Mouse (Mus musculus): ENCODE data around the gene Cxcr3.

DNA sequence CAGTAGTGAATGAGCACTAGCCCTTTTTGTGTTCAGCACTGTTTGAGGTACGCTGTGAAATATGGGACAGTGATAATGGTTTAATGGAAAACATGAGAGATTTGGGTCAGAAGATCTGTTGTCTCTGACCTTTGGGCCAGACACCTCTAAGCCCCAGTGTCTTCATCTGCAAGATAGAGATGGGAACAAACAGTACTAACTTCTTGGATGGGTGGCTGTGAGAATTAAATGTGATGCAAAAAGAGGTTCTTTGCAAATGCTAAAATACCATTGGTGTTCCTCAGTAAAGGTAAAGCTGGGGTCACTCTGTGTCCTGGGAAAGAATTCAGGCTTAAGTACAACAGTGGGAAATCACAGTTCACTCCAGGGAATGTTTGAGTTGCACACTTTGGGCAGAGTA, 13.7 kb downstream of the Cxcr3 start:
- TF ChIP-seq POLR2AphosphoS2 (IDR thresholded peaks at IDR 0.05; ENCODE audit: low read depth, low read length) (no peak), EP300 (IDR thresholded peaks at IDR 0.05; ENCODE audit: low read length) (no peak), NRF1 (IDR thresholded peaks at IDR 0.05; ENCODE audit: low read depth, low read length) (no peak), CTCF (conservative IDR thresholded peaks at IDR 0.05 in 1 of 2, IDR thresholded peaks at IDR 0.05 in 1 of 2; ENCODE audit: low read depth in 2 of 2, low read length in 2 of 2) (no peak), ZNF384 (IDR thresholded peaks at IDR 0.05; ENCODE audit: low read depth, low read length) (no peak), POLR2A (IDR thresholded peaks at IDR 0.05; ENCODE audit: low read depth, low read length) (no peak), TBP (conservative IDR thresholded peaks at IDR 0.05; ENCODE audit: low read depth, low read length) (no peak)
